Mouse (Mus musculus) heart, embryonic 15.5 days (tissue): ENCODE measurements around the gene Prdm11. TPM values are rescaled to one million over a fixed set of nuclear protein-coding genes. Genes with fewer than 3 reads are reported as not detected.

Source experiments
- ATAC-seq: fragments of 200-750 bp; cut with Nextera tagmentation; replicated peaks from 2 replicates; pipeline ENCODE4 v1.8.0; 2017; ENCODE audit warnings: low read depth, moderate TSS enrichment; ENCODE audit not compliant: insufficient number of reproducible peaks, insufficient read depth, low FRiP score
- H3K27ac ChIP-seq: fragments of 300-500 bp; sonication (generic); 2 replicates; pipeline ENCODE4 v1.5.1; 2015; ENCODE audit warnings: mild to moderate bottlenecking, inconsistent platforms
- H3K27me3 ChIP-seq: fragments of 300-500 bp; sonication (generic); 2 replicates; pipeline ENCODE4 v1.6.1; 2015; ENCODE audit warnings: inconsistent platforms
- H3K36me3 ChIP-seq: fragments of 300-500 bp; sonication (generic); 2 replicates; pipeline ENCODE4 v1.6.1; 2015; ENCODE audit warnings: mild to moderate bottlenecking, inconsistent platforms
- H3K4me1 ChIP-seq: fragments of 300-500 bp; sonication (generic); replicated peaks from 2 replicates; pipeline ENCODE4 v1.6.1; 2015; ENCODE audit warnings: inconsistent platforms
- H3K4me2 ChIP-seq: fragments of 300-500 bp; sonication (generic); 2 replicates; pipeline ENCODE4 v1.6.1; 2015; ENCODE audit warnings: inconsistent platforms, mild to moderate bottlenecking, moderate library complexity
- H3K4me3 ChIP-seq: fragments of 300-500 bp; sonication (generic); 2 replicates; pipeline ENCODE4 v1.5.1; 2015; ENCODE audit warnings: mild to moderate bottlenecking, inconsistent platforms
- H3K9ac ChIP-seq: fragments of 300-500 bp; sonication (generic); 2 replicates; pipeline ENCODE4 v1.6.1; 2015; ENCODE audit warnings: mild to moderate bottlenecking, inconsistent platforms
- H3K9me3 ChIP-seq: fragments of 300-500 bp; sonication (generic); replicated peaks from 2 replicates; pipeline ENCODE4 v1.6.1; 2016; ENCODE audit warnings: inconsistent platforms
- WGBS: fragments of 180-500 bp; shearing (Covaris S2); methylation state at CpG from one replicate; pipeline ENCODE4 v1.1.7; 2015; ENCODE audit warnings: mixed read lengths; 5-methylcytosine and 5-hydroxymethylcytosine counted together
- polyA plus RNA-seq: library from polyadenylated mRNA; unstranded; fragments of >200 nt; fragmentation: Nextera tagmentation; extraction: Ambion mirVana; gene quantifications from 2 replicates; pipeline ENCODE4 v1.2.1, GENCODE M21; 2015

Gene Prdm11
- polyA plus RNA-seq, 1 experiment from 2014 or later = 4.7 TPM

DNA sequence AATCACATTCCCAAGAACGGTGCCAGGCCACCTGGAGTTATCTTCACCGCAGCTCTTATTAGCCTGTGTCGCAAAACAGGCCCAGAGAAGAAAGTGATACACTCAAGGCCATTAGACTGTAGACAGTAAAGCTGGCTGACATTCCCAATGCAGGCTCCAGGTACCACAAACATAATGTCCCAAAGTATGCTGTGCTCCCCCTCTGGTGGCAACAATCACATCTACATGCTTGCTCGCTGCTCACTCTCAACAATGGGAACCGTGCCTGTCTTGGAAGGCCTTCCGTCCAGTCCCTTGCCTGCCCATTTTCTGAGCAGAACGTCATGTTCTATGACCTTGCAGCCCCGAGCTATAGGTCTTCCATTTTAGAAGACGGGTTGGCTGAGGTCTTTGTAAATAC is 34.0 kb downstream of the Prdm11 start:
- no peaks in the 10 kb centered on the region for H3K9me3 ChIP-seq
- peaks cover 17% of the 10 kb centered on the region for H3K36me3 ChIP-seq
- 88% methylated on average over 9 of the region's 9 CpGs for WGBS
- H3K27me3 ChIP-seq = no peaks in the 10 kb centered on the region
- H3K4me3 ChIP-seq = no peak overlapping the region
- H3K4me1 ChIP-seq = peaks cover 22% of the 10 kb centered on the region
- no peak overlapping the region for H3K9ac ChIP-seq
- no peak for ATAC-seq
- H3K4me2 ChIP-seq = no peak overlapping the region
- no peak overlapping the region for H3K27ac ChIP-seq

DNA sequence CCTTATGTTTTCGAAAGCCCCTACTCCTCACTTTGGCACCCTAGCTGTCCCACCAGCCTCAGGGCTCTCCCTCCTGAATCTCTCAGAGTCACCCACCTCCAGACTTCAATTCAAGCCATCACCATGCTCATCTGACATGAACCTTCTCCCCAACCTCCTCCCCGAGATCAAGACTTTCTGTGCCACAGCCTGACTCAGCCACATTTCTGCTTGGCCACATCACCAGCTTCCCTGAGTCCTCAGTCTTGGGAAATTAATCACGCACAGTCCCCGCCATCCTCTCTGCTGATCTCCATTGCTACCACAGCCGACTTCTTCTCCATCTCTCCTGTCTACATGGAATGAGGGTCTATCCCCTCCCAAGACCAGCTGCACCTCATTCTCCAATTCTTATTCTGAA is 34.5 kb downstream of the Prdm11 start:
- Histone ChIP-seq H3K27ac (no peak overlapping the region), H3K4me1 (peaks cover 22% of the 10 kb centered on the region), H3K27me3 (no peaks in the 10 kb centered on the region), H3K36me3 (peaks cover 17% of the 10 kb centered on the region), H3K4me3 (no peak overlapping the region), H3K9ac (no peak overlapping the region), H3K4me2 (no peak overlapping the region), H3K9me3 (no peaks in the 10 kb centered on the region)
- ATAC-seq = no peak
- WGBS = 93% methylated on average over 5 of the region's 5 CpGs

DNA sequence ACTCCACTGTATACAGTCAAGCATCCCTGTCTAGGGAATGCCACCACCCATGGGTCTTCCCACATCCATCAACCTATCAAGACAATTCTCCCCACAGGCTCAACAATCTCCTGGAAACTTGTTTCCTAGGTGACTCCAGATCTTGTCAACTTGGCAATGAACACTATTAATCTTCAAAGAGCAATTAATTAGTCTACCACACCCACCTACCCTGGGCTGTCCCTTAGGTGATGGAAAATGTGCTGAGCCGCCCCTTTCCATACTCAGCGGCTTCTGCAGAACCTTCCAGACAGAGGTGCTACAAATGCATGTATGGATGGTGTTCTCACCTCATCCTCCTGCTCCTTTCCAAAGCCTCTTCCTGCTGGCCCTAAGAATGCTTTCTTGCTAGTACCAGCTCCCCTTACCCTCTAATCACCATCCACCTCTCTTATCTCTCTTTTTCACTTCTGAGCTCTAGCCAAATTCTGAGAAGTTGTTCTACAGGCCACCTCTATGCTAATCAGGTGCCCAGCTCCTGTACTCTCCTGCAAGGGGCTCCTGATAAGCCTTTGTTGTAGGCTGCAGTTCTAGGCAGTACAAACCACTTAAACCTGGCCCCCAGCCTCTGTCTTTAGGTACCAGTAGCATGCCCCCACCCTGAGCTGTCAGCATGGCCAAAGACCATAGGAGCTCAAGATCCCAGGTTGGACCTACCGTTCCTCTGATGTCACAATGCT is 37.8 kb downstream of the Prdm11 start:
- H3K4me3 ChIP-seq = no peak overlapping the region
- H3K4me2 ChIP-seq = no peak overlapping the region
- no peak overlapping the region for H3K27ac ChIP-seq
- H3K27me3 ChIP-seq = no peaks in the 10 kb centered on the region
- peaks cover 17% of the 10 kb centered on the region for H3K36me3 ChIP-seq
- ATAC-seq = no peak
- H3K9ac ChIP-seq = no peak overlapping the region
- no peaks in the 10 kb centered on the region for H3K4me1 ChIP-seq
- H3K9me3 ChIP-seq = no peaks in the 10 kb centered on the region
- 91% methylated on average over 3 of the region's 3 CpGs for WGBS

DNA sequence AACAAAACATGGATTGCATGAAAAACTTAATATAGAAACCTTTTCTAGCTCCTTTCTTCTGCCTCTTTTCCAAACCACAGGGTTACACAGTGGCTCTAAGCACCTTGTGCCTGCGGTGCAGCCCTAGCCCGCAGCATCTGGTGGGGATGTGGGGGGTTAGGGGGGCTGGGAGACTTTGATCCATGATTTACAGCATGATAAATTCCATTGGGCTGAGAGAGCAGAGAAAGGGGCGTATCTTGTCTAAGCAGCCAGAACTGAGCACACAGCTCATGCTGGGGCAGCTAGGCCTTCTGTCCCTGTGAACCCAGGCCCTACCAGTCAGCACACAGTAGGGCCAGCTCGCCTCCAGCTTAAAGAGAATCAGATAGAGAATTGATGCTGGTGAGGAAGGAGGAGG is 40.9 kb downstream of the Prdm11 start:
- peaks cover 13% of the 10 kb centered on the region for H3K36me3 ChIP-seq
- no peak overlapping the region for H3K4me2 ChIP-seq
- H3K4me3 ChIP-seq = no peak overlapping the region
- no peak overlapping the region for H3K27ac ChIP-seq
- WGBS = 72% methylated on average over 4 of the region's 4 CpGs
- H3K4me1 ChIP-seq = no peaks in the 10 kb centered on the region
- H3K9ac ChIP-seq = no peak overlapping the region
- no peaks in the 10 kb centered on the region for H3K9me3 ChIP-seq
- ATAC-seq = no peak
- H3K27me3 ChIP-seq = no peaks in the 10 kb centered on the region

DNA sequence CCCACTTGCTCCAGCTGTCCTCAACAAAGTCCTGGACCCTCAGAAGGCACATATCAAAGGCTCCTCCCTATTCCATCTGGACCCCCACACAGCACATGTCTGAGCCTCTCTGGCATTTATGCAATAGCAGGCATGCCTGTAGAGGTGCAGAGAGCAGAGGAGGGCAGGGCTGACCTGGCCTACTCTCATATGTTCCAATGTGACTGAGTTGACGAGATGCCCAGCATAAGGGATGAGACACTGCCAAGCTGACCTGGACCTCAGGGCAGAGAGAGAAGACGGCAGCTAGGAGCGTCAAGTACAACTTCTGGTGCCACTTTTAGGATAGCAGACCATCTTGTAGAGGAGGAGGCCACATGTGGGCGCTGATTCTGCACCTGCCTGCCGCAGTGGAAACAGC is 54.0 kb downstream of the Prdm11 start:
- peaks cover 23% of the 10 kb centered on the region for H3K4me1 ChIP-seq
- WGBS = 92% methylated on average over 5 of the region's 5 CpGs
- no peaks in the 10 kb centered on the region for H3K27me3 ChIP-seq
- no peaks in the 10 kb centered on the region for H3K9me3 ChIP-seq
- no peak overlapping the region for H3K9ac ChIP-seq
- H3K36me3 ChIP-seq = peaks cover 32% of the 10 kb centered on the region
- H3K27ac ChIP-seq = no peak overlapping the region
- ATAC-seq = no peak
- no peak overlapping the region for H3K4me3 ChIP-seq
- no peak overlapping the region for H3K4me2 ChIP-seq

DNA sequence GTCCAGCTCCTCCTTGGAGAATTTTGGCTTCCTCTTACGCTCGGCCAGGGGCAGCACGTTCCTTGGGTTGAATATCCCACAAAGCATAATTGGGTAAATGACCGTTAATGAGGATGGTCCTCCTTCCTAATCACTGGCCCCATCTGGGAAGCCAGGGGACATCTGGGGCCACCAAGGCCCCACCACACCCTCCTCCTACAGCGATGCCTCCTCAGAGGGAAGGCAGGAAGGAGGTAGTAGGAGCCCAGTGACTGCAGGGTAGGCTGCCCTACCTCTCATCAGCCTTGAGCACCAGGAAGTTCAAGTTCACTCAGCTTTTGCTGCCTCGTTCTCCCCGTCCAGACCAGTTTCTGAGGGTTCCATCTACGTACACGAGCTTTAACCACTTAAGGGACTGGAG is 56.4 kb downstream of the Prdm11 start:
- H3K4me2 ChIP-seq = no peak overlapping the region
- H3K36me3 ChIP-seq = peaks cover 34% of the 10 kb centered on the region
- H3K4me1 ChIP-seq = peaks cover 35% of the 10 kb centered on the region
- no peaks in the 10 kb centered on the region for H3K9me3 ChIP-seq
- H3K27me3 ChIP-seq = no peaks in the 10 kb centered on the region
- no peak for ATAC-seq
- 87% methylated on average over 9 of the region's 9 CpGs for WGBS
- no peak overlapping the region for H3K27ac ChIP-seq
- no peak overlapping the region for H3K9ac ChIP-seq
- no peak overlapping the region for H3K4me3 ChIP-seq

DNA sequence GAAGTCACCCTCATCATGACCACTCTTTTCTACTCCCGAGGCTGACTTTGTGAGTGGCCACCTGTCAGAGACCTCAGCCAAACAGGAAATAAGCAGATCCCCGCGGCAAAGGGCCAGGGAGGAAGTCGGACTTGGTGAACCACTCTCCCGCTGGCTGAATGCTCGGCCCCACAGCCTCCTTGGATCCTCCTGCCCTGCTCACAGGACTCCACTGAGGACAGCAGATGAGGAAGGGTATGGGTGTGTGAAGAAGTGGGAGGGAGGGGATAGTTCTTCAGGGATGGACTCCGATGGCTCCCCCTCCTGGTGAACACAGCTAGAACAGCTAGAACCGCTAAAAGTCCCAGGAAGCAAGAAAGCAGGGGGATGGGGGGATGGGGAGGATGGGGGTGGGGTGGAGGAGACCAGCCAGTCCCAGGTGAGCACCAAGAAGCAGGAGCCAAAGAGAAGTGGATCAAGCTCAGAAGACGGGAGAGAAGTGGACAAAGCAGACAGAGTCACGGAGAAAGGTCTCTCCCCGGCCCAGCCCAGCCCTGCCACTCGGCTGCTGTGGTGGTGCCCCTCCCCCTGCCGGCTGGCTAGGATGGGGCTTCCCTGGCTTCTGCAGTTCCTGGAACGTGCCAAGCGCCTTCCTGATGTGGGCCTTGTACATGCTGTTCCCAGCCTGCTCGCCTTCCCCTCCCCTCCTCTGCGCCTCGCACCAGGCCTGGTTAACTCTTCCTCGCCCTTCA is 57.9 kb downstream of the Prdm11 start:
- H3K27me3 ChIP-seq = no peaks in the 10 kb centered on the region
- 0 out of 2 replicates have a peak overlapping the region, but pooled peaks have one; percentile 16 for H3K9ac ChIP-seq
- peak; percentile 93 for ATAC-seq
- peak overlapping the region; percentile 57 for H3K4me2 ChIP-seq
- H3K9me3 ChIP-seq = no peaks in the 10 kb centered on the region
- peaks cover 28% of the 10 kb centered on the region for H3K36me3 ChIP-seq
- peak overlapping the region; percentile 31 for H3K4me3 ChIP-seq
- peak overlapping the region; percentile 85 for H3K27ac ChIP-seq
- peaks cover 36% of the 10 kb centered on the region for H3K4me1 ChIP-seq
- 14% methylated on average over 19 of the region's 19 CpGs for WGBS

DNA sequence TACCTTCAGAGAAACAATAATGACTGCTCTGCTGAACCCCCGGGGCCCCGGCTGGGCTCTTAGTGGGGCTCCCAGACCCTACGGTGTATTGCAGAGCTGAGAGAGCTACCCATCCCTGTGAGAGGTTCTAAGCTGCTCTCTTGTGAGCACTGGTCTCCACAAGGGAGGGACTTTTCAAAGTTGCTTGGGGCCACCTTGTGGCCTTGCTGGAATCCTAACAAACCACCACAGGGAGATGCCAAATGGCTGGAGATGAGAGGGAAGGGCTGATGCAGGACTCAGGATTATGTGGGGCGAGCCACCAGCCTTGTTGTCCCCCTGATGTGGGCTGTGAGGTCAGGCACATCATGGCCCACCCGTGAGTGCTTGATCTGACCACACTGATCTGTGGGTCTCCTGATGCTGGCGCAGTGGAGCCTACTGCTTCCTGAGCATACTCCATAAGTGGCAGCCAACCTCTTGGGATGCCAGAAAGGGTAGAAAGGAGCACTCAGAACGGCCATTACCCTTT is 58.8 kb downstream of the Prdm11 start:
- Histone ChIP-seq H3K27ac (peak overlapping the region; percentile 85), H3K9me3 (no peaks in the 10 kb centered on the region), H3K36me3 (peaks cover 22% of the 10 kb centered on the region), H3K27me3 (no peaks in the 10 kb centered on the region), H3K4me1 (peaks cover 37% of the 10 kb centered on the region), H3K4me2 (no peak overlapping the region), H3K9ac (no peak overlapping the region), H3K4me3 (no peak overlapping the region)
- no peak for ATAC-seq
- 83% methylated on average over 7 of the region's 7 CpGs for WGBS

DNA sequence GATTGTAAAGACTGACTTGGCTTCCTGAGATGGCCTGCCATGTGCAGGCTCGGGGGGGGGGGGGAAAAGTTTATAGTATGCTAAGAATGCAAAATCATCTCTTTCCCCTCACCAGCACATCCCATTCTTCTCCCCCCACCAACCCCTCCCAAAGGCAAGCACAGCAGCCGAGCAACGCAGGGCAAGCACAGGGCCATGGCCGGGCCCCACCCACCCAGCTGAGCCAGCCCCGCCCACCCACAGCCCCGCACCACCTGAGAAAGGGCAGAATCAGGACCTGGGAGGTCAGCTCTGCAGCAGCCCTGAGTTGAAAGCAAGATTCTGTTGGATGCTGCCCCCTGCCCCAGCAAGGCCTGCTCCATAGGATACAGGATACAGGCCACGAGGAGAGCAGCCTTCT is 60.4 kb downstream of the Prdm11 start:
- Histone ChIP-seq H3K4me1 (peaks cover 37% of the 10 kb centered on the region), H3K9me3 (no peaks in the 10 kb centered on the region), H3K4me3 (no peak overlapping the region), H3K27ac (no peak overlapping the region), H3K27me3 (no peaks in the 10 kb centered on the region), H3K9ac (no peak overlapping the region), H3K4me2 (no peak overlapping the region), H3K36me3 (peaks cover 15% of the 10 kb centered on the region)
- 44% methylated on average over 7 of the region's 7 CpGs for WGBS
- no peak for ATAC-seq

DNA sequence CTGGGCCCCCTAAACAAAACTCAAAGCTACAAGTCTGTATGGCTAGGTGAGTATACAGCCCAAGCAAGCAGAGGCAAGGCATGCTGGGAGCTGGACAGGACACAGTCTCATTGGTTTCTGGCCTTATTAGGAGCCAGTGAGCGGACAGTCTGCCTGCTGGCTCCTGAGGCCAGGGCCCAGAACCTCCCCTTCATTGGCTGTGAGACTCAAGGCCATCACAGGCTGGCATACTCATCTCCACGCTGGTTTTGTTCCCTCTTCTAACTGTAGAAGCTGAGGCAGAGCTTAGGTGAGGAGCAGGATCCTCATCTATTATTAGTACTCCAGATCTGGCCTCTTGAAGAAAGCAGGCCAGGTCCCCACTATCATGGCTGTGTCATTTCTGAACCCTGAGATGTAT is 60.8 kb downstream of the Prdm11 start:
- Histone ChIP-seq H3K4me2 (no peak overlapping the region), H3K4me3 (no peak overlapping the region), H3K9me3 (no peaks in the 10 kb centered on the region), H3K27me3 (no peaks in the 10 kb centered on the region), H3K27ac (no peak overlapping the region), H3K4me1 (peaks cover 37% of the 10 kb centered on the region), H3K9ac (no peak overlapping the region), H3K36me3 (peaks cover 18% of the 10 kb centered on the region)
- no peak for ATAC-seq
- WGBS = 82% methylated on average over 2 of the region's 2 CpGs

DNA sequence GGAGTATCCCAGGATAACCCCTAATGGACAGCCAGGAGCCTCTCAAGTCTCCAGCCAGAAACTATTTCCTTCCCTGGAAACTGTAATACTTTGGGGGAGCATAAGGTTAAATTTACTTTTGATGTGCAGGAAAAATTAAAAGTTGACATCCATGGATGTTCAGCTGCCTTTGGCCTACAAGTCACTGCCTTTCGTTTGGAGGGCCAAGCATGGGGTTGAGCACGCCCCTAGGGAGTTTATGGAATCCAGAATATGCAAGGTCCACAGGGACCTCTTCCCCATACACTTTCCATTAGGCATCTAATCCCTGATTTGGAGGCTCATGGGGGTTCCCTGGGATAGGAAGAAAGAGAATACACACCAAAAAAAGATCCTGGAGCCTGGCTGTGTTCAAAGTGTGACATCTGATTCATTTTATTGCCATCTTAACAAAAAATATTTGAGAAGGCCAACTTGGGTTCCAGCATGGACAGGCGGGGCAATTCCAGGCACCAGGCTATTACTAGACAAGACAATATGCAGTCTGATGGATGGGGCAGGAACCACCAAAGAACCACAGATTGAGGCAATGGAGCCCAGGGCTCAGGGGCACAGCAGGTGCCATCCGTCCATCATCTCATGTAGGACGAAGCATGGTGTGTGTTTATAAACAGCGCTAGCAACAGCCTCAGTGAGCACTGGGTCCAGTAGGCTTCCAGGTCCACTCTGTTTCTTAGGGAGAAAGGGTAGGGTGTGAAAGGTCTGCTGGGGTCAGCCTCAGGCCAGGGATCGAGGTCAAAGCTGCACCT is 61.5 kb downstream of the Prdm11 start:
- Histone ChIP-seq H3K4me2 (no peak overlapping the region), H3K4me3 (no peak overlapping the region), H3K9ac (no peak overlapping the region), H3K9me3 (no peaks in the 10 kb centered on the region), H3K4me1 (peaks cover 37% of the 10 kb centered on the region), H3K27ac (no peak overlapping the region), H3K27me3 (no peaks in the 10 kb centered on the region), H3K36me3 (peaks cover 23% of the 10 kb centered on the region)
- no peak for ATAC-seq
- WGBS = 83% methylated on average over 7 of the region's 7 CpGs
